Mouse (Mus musculus): ENCODE measurements around the gene Dst. TPM values are rescaled to one million over a fixed set of nuclear protein-coding genes. Genes with fewer than 3 reads are reported as not detected.

Dst gene
- total and polyA plus RNA-seq, 2 experiments from 2014 or later, result 31.7 to 155 TPM

GRCm38 (mm10) chr1:34094301-34094700 is 186.3 kb downstream of the Dst start:
- no peaks in the 10 kb centered on the region for H3K9me3 ChIP-seq (ENCODE audit: low read length)
- TF ChIP-seq CTCF (IDR thresholded peaks at IDR 0.05), result no peak
- no peak overlapping the region for H3K27ac ChIP-seq (ENCODE audit: low read depth, low read length)
- ATAC-seq (ENCODE audit: low FRiP score), result no peak
- peak; percentile 23 for DNase-seq (ENCODE audit: low spot score)
- no peaks in the 10 kb centered on the region for H3K4me1 ChIP-seq (ENCODE audit: insufficient read depth, low read length)
- H3K9ac ChIP-seq (replicated peaks; ENCODE audit: low read length, poor library complexity, severe bottlenecking), result no peak overlapping the region
- no peak overlapping the region for H3K4me3 ChIP-seq (ENCODE audit: low read depth, low read length)
- H3K27me3 ChIP-seq (ENCODE audit: insufficient read depth, low read length), result no peaks in the 10 kb centered on the region
- no peak overlapping the region for H3K4me2 ChIP-seq (ENCODE audit: low read depth, low read length, poor library complexity, severe bottlenecking)
- WGBS, result 40% methylated on average over 5 of the region's 5 CpGs
- H3K36me3 ChIP-seq (ENCODE audit: insufficient read depth, low read length), result no peaks in the 10 kb centered on the region

- H3K4me1 ChIP-seq (ENCODE audit: insufficient read depth, low read length), result no peaks in the 10 kb centered on the region
- H3K27me3 ChIP-seq (ENCODE audit: insufficient read depth, low read length), result no peaks in the 10 kb centered on the region
- TF ChIP-seq CTCF (IDR thresholded peaks at IDR 0.05), result no peak
- 30% methylated on average over 4 of the region's 4 CpGs for WGBS
- H3K9me3 ChIP-seq (ENCODE audit: low read length), result no peaks in the 10 kb centered on the region
- H3K4me2 ChIP-seq (ENCODE audit: low read depth, low read length, poor library complexity, severe bottlenecking), result no peak overlapping the region
- DNase-seq (ENCODE audit: low spot score), result no peak
- no peak overlapping the region for H3K9ac ChIP-seq (replicated peaks; ENCODE audit: low read length, poor library complexity, severe bottlenecking)
- no peak overlapping the region for H3K4me3 ChIP-seq (ENCODE audit: low read depth, low read length)
- H3K36me3 ChIP-seq (ENCODE audit: insufficient read depth, low read length), result no peaks in the 10 kb centered on the region
- ATAC-seq (ENCODE audit: low FRiP score), result no peak
- no peak overlapping the region for H3K27ac ChIP-seq (ENCODE audit: low read depth, low read length)
Measured at GRCm38 (mm10) chr1:34095173-34095572, 187.1 kb downstream of the Dst start.

- no peaks in the 10 kb centered on the region for H3K4me1 ChIP-seq (ENCODE audit: insufficient read depth, low read length)
- no peaks in the 10 kb centered on the region for H3K36me3 ChIP-seq (ENCODE audit: insufficient read depth, low read length)
- no peak for ATAC-seq (ENCODE audit: low FRiP score)
- no peak overlapping the region for H3K4me3 ChIP-seq (ENCODE audit: low read depth, low read length)
- H3K9ac ChIP-seq (replicated peaks; ENCODE audit: low read length, poor library complexity, severe bottlenecking), result no peak overlapping the region
- no peak for TF ChIP-seq CTCF (IDR thresholded peaks at IDR 0.05)
- 67% methylated on average over 3 of the region's 3 CpGs for WGBS
- no peak overlapping the region for H3K4me2 ChIP-seq (ENCODE audit: low read depth, low read length, poor library complexity, severe bottlenecking)
- H3K9me3 ChIP-seq (ENCODE audit: low read length), result no peaks in the 10 kb centered on the region
- H3K27ac ChIP-seq (ENCODE audit: low read depth, low read length), result no peak overlapping the region
- DNase-seq (ENCODE audit: low spot score), result peak; percentile 23
- no peaks in the 10 kb centered on the region for H3K27me3 ChIP-seq (ENCODE audit: insufficient read depth, low read length)
Measured at GRCm38 (mm10) chr1:34096923-34097322, 188.9 kb downstream of the Dst start.

GRCm38 (mm10) chr1:34097640-34098039 is 189.6 kb downstream of the Dst start:
- H3K27ac ChIP-seq (ENCODE audit: low read depth, low read length), result no peak overlapping the region
- TF ChIP-seq CTCF (IDR thresholded peaks at IDR 0.05), result peak; percentile 73
- no peak overlapping the region for H3K4me3 ChIP-seq (ENCODE audit: low read depth, low read length)
- DNase-seq (ENCODE audit: low spot score), result peak; percentile 76
- H3K9me3 ChIP-seq (ENCODE audit: low read length), result no peaks in the 10 kb centered on the region
- no peak overlapping the region for H3K4me2 ChIP-seq (ENCODE audit: low read depth, low read length, poor library complexity, severe bottlenecking)
- ATAC-seq (ENCODE audit: low FRiP score), result peak; percentile 79; the same call in 1 of the 2 replicates
- H3K9ac ChIP-seq (replicated peaks; ENCODE audit: low read length, poor library complexity, severe bottlenecking), result no peak overlapping the region
- H3K4me1 ChIP-seq (ENCODE audit: insufficient read depth, low read length), result no peaks in the 10 kb centered on the region
- H3K36me3 ChIP-seq (ENCODE audit: insufficient read depth, low read length), result no peaks in the 10 kb centered on the region
- WGBS, result 28% methylated on average over 4 of the region's 4 CpGs
- H3K27me3 ChIP-seq (ENCODE audit: insufficient read depth, low read length), result no peaks in the 10 kb centered on the region

GRCm38 (mm10) chr1:34099439-34099838 is 191.4 kb downstream of the Dst start:
- no peak overlapping the region for H3K9ac ChIP-seq (replicated peaks; ENCODE audit: low read length, poor library complexity, severe bottlenecking)
- no peak for TF ChIP-seq CTCF (IDR thresholded peaks at IDR 0.05)
- H3K36me3 ChIP-seq (ENCODE audit: insufficient read depth, low read length), result no peaks in the 10 kb centered on the region
- no peaks in the 10 kb centered on the region for H3K9me3 ChIP-seq (ENCODE audit: low read length)
- 57% methylated on average over 3 of the region's 3 CpGs for WGBS
- H3K27ac ChIP-seq (ENCODE audit: low read depth, low read length), result no peak overlapping the region
- ATAC-seq (ENCODE audit: low FRiP score), result no peak
- no peaks in the 10 kb centered on the region for H3K4me1 ChIP-seq (ENCODE audit: insufficient read depth, low read length)
- no peak overlapping the region for H3K4me2 ChIP-seq (ENCODE audit: low read depth, low read length, poor library complexity, severe bottlenecking)
- no peak overlapping the region for H3K4me3 ChIP-seq (ENCODE audit: low read depth, low read length)
- no peaks in the 10 kb centered on the region for H3K27me3 ChIP-seq (ENCODE audit: insufficient read depth, low read length)
- peak; percentile 63 for DNase-seq (ENCODE audit: low spot score)

- Histone ChIP-seq H3K4me1 (ENCODE audit: insufficient read depth, low read length) (peaks cover 3% of the 10 kb centered on the region; the same call in 1 of the 2 replicates), H3K4me3 (ENCODE audit: low read depth, low read length) (no peak overlapping the region), H3K36me3 (ENCODE audit: insufficient read depth, low read length) (no peaks in the 10 kb centered on the region), H3K9ac (replicated peaks; ENCODE audit: low read length, poor library complexity, severe bottlenecking) (no peak overlapping the region), H3K27ac (ENCODE audit: low read depth, low read length) (no peak overlapping the region), H3K9me3 (ENCODE audit: low read length) (no peaks in the 10 kb centered on the region), H3K27me3 (ENCODE audit: insufficient read depth, low read length) (no peaks in the 10 kb centered on the region), H3K4me2 (ENCODE audit: low read depth, low read length, poor library complexity, severe bottlenecking) (no peak overlapping the region)
- 35% methylated on average over 4 of the region's 4 CpGs for WGBS
- ATAC-seq (ENCODE audit: low FRiP score) (no peak), DNase-seq (ENCODE audit: low spot score) (no peak)
- TF ChIP-seq CTCF (IDR thresholded peaks at IDR 0.05), result no peak
Measured at GRCm38 (mm10) chr1:34100385-34100784, 192.4 kb downstream of the Dst start.

Measured in midbrain, postnatal 0 days (tissue).